Mouse (Mus musculus): Measurements from ENCODE around the gene Dusp13. TPM values are rescaled to one million over a fixed set of nuclear protein-coding genes. Genes with fewer than 3 reads are reported as not detected.

Dusp13 gene
- total RNA-seq, 2 experiments from 2014 or later = not detected

DNA sequence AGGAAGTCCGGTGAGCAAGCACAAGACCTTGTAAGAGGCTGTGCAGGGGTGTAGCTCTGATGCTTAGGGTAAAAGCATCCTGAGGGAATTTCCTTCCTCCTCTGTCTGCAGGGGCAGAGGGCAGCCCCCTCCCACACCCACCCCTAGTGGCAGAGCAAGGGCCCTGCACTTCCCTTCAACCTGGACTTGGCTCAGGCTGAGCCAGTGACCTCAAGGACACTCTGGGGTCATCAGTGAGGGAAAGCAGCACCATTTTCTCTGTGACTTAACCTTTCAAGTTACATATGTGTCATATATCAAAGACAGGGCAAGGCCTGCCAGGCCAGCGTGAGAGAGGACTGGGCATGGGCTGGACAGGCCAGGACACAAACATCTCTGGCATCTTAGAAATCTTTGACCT is 41.4 kb downstream of the Dusp13 start:
- no peak for ATAC-seq (replicated peaks; ENCODE audit: low FRiP score, poor library complexity, severe bottlenecking)

DNA sequence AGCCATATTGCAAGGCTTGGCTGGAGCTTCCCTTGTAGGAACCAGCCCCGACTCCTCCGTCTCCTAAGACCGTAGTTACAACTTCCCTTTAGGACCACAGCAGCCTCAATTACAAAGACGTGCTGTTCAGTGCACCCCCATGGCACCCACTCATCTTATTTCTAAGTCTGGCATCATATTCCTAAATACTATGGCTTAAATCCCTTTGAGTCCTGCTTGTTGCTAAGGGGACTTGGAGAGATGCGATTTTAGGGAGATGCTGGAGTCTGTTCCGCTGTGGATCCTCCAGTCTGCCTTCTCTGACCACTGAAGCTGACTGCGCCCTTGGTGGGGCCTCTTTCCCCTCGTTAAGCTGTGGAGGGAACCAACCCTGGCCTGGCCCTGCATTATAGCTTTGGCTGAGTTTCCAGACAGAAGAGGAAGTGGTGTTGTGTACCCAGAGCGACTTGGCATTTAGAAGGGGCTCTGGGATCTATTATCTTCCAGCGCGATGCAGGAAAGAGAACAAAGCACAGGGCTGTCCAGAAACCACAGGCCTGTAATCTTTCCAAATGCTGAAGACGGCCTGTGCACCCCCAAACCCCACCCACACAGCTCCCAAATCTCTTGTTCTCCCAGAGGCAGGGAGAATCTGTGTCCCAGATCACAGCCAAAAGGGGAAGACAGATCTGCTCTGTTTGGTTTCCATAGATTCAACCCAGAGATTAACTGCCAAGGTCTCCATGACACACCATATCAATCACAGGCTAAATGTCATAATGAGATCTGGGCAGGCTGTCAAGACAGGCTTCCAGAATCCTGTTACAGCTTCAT is 44.0 kb downstream of the Dusp13 start:
- ATAC-seq (replicated peaks; ENCODE audit: low FRiP score, poor library complexity, severe bottlenecking) = no peak

DNA sequence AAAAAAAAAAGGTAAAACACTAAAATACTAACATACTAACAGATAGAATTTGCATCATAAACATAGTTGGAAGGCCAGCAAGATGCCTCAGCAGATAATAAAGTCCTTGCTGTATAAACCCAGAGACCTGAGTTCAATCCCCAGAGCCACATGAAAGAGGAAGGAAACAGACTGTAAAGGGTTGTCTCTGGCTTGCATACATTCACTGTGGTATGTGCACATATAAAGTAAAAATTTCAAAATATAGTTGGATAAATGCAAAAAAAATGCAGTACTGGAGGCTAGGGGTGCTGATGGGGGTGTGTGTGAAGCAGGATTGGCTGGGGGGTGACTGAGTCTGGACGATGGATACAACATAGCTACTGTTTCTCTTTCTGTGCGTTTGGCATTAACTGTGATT is 45.5 kb downstream of the Dusp13 start:
- ATAC-seq (replicated peaks; ENCODE audit: low FRiP score, poor library complexity, severe bottlenecking) = no peak

DNA sequence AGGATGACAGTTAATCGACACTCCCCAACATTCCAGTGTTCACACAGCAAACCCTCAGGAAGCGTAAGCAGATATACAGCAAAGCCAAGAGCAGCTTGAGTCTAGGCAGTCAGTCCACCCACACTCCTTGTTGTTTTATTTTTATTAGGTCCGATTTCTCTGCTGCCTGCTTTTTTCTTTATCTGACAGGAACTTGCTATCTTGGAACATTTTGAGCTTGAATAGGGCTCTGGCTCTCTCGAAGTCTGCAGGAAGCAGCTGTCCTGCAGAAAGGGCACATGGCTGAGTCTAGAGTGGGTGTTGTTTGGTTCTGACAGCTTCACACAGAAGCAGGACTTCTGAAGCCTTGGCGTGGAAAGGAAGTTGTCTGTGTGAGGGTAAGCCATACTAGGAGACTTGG is 47.7 kb downstream of the Dusp13 start:
- no peak for ATAC-seq (replicated peaks; ENCODE audit: low FRiP score, poor library complexity, severe bottlenecking)

DNA sequence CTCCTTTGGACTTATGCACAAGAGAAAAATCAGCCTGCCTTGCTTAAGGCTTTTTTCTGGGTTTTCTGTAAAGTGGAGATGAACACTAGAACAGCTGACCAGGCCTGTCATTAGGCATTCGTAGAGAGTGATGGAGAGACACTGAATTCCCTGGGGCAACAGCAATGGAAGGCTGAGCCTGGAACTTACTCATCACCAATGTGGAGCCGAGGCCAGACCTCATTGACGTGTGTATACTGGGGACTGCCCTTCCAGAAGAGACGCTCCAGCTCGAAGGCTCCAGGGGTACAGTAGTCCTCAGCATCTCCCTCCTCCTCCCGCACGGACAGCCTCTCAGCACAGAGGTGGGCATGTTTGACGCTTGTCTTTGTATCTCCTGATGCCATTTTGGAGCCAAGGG is 48.3 kb downstream of the Dusp13 start:
- ATAC-seq (replicated peaks; ENCODE audit: low FRiP score, poor library complexity, severe bottlenecking) = no peak

DNA sequence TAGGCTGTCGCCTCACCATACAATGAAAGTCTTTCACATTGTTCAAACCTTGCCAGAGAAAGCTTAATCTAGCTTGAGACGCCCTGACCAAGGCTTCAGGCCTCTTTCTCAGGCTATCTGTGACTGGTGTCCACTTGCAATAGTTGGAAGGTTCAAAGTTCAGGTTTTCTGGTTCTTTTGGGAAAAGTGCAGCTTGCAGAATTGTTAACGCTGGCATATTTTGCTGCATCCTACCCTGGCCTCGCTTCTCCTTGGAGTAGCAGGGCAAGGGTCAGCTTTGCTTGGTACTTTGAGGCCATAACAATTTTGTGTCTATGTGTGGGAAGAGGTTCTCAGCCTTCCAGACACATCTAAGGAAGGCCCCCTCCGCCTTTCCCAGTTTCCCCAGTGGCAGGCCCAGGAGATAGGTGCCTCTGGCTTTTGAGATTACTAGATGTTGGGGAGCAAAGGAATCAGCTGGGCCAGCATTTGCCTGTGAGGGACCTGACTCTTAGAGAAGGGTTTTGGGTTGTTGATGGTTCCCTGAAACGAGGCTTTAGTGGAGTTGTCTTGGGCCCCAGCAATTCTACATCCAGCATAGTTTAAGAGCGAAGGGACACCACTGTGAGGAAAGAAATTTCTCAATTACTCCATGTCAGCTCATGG is 54.7 kb downstream of the Dusp13 start:
- ATAC-seq (replicated peaks; ENCODE audit: low FRiP score, poor library complexity, severe bottlenecking) = no peak

DNA sequence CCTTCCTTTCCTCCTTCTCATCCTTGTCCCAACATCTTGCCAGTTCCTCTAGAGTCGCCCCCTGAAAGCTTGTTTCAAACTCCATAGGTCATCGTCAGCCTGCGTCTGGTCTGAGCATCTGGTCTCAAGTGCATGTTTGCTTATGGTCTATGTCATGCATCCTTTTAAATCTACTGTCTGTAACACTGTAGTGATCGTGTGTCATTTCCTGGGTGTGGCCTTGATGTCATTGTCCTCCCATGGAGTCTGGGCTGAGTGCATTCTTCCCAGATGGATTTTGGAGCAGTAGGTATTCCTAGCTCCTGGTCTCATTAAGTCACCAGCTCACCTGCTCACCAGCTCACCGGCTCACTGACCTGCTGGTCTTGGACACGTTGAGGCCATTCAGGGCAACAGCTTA is 56.0 kb downstream of the Dusp13 start:
- ATAC-seq (replicated peaks; ENCODE audit: low FRiP score, poor library complexity, severe bottlenecking) = no peak

DNA sequence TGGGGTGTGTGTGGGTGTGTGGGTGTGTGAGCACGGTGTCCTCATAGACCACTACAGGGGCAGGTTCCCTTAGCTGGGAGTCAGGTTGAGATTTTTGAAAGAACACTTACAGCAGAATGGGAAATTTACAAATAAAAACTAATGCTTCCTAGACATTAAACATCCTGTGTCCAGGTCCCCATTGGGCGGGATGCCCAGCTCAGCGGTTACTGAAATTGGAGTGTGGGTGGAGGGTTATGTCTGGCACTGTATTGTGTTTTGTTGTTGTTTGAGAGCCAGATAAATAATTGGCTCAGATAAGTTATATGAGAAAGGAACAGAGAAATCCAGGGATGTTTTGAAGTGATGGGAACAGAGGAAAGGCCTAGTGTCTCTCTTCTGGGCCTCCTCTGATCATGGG is 59.9 kb downstream of the Dusp13 start:
- no peak for ATAC-seq (replicated peaks; ENCODE audit: low FRiP score, poor library complexity, severe bottlenecking)

DNA sequence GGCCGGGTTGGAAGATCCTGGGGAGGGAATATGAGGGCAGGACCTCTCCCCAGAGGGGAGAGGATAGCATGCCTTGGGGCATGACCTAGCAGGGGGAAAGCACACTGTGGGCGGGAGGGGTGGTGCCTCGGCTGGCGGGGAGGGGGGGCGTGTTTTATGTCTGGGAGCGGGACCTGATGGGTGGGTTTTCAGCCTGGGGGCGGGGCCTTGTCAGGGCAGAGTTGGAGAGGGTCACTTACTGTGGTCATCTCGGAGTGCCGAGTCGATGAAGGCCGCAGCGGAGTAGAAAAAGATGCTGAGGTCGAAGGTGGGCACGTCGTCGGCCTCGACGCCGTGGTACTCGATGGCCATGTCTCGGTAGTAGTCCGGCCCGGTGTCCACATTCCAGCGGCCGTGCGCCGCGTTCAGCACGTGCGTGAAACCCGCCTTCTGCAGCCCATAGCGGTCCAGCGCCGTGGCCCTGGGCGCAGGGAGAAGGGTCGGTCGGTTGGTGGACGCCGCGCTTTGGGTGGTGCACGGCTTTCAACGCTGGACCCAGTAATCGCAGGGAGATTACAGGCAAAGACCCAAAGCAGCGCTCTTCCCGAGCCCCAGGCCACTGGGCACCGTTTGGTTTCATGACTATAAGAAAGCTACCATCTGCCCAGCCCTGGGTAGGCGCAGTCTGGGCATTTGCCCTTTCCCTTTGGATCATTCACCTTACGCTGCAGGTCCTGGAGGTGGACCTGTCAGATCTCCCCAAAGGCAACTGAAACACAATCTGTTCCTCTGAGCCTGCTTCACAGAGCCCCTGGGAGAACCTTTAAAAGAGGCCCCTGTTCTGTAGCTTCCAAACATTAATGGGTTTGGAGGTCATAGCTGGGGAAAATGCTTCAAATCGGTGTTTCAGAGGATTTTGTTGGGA is 64.4 kb downstream of the Dusp13 start:
- ATAC-seq (replicated peaks; ENCODE audit: low FRiP score, poor library complexity, severe bottlenecking) = no peak

DNA sequence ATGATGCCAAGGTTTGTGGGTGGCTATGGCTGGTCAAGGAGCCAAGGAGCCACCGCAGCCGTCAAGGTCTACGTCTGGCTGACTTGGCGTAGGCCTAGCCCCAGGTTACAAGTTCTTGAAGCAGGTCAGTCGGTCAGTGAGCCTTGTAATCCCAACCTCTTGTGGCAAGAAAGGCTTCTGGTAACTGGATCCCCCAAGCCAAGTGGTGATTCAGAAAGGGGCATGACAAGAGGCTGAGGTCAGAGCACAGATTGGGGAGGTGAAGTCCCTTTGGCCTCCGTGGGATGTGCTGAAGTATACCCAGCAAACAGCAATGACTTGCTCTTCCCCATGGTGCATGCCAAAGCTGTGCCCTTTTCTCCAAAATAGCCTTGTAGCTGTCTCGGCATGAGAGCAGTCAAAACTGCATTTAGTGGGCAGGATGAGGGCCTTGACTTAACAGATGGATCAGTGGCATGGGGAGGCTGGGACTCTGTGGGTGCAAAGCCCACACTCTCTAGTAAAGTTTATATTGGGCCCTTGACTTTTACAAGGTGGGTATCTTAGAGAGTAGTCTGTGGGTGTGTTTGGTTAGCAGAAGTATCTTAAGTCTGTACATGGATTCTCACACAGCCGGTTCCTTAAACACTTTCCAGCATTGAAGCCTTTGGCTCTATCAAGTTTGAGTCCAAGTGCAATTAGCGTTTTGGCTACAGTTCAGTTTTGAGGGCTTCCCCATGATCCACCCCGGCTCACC is 65.4 kb downstream of the Dusp13 start:
- no peak for ATAC-seq (replicated peaks; ENCODE audit: low FRiP score, poor library complexity, severe bottlenecking)

DNA sequence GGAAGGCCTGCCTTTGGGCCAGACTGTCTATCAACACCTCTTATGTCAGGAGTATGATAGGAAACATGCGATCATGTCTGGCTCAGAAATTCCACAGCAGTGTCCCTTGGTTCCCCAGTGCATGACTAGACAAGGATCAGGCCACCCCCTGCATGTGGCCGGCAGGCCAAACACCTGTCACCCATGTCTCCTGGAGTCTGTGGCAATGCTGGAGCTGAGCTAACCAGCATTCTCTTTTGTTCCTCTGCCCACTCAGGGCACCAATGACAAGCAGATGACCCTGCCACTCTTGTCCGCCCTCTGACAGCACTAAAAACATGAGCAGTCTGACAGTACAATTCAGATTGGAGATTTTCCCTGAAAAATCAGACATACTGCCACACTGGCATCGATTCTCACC is 67.1 kb downstream of the Dusp13 start:
- no peak for ATAC-seq (replicated peaks; ENCODE audit: low FRiP score, poor library complexity, severe bottlenecking)

Other genes with a start within 250 kb of the Dusp13 start
- gene Dupd1, start 36.6 kb downstream of the Dusp13 start, total RNA-seq (2015; ENCODE audit: low replicate concordance) = not detected in 2 replicates
- gene Dupd1, start 36.6 kb downstream of the Dusp13 start, total RNA-seq (2017; ENCODE audit: low replicate concordance) = not detected in 2 replicates
- 2.5 and 2.9 TPM in 2 replicates for gene Samd8, start 650 bp downstream of the Dusp13 start, total RNA-seq (2015; ENCODE audit: low replicate concordance)
- 2.1 and 10.8 TPM in 2 replicates for gene Samd8, start 650 bp downstream of the Dusp13 start, total RNA-seq (2017; ENCODE audit: low replicate concordance)
- 122 and 138 TPM in 2 replicates for gene Vdac2, start 74.1 kb upstream of the Dusp13 start, total RNA-seq (2015; ENCODE audit: low replicate concordance)
- 83.9 and 105 TPM in 2 replicates for gene Vdac2, start 74.1 kb upstream of the Dusp13 start, total RNA-seq (2017; ENCODE audit: low replicate concordance)
- 1.4 and 10.9 TPM in 2 replicates for gene Comtd1, start 97.8 kb upstream of the Dusp13 start, total RNA-seq (2015; ENCODE audit: low replicate concordance)
- 10.0 and 12.7 TPM in 2 replicates for gene Comtd1, start 97.8 kb upstream of the Dusp13 start, total RNA-seq (2017; ENCODE audit: low replicate concordance)
- not detected in 2 replicates for gene Zfp503, start 238.4 kb upstream of the Dusp13 start, total RNA-seq (2015; ENCODE audit: low replicate concordance)
- not detected in 2 replicates for gene Zfp503, start 238.4 kb upstream of the Dusp13 start, total RNA-seq (2017; ENCODE audit: low replicate concordance)